Mouse (Mus musculus) midbrain, embryonic 13.5 days (tissue): ENCODE measurements around the gene Rassf5. TPM values are rescaled to one million over a fixed set of nuclear protein-coding genes. Genes with fewer than 3 reads are reported as not detected.

Source experiments
- ATAC-seq: fragments of 200-750 bp; cut with Nextera tagmentation; 2 replicates; pipeline ENCODE4 v1.8.0; 2017; ENCODE audit warnings: mild to moderate bottlenecking, moderate TSS enrichment, moderate library complexity
- H3K27ac ChIP-seq: fragments of 300-500 bp; sonication (generic); 2 replicates; pipeline ENCODE4 v1.5.1; 2015; ENCODE audit warnings: inconsistent platforms, mild to moderate bottlenecking, moderate library complexity
- H3K27me3 ChIP-seq: fragments of 300-500 bp; sonication (generic); 2 replicates; pipeline ENCODE4 v1.6.1; 2015; ENCODE audit warnings: mild to moderate bottlenecking, inconsistent platforms
- H3K36me3 ChIP-seq: fragments of 300-500 bp; sonication (generic); 2 replicates; pipeline ENCODE4 v1.6.1; 2015; ENCODE audit warnings: mild to moderate bottlenecking, inconsistent platforms
- H3K4me1 ChIP-seq: fragments of 300-500 bp; sonication (generic); replicated peaks from 2 replicates; pipeline ENCODE4 v1.6.1; 2015; ENCODE audit warnings: inconsistent platforms
- H3K4me2 ChIP-seq: fragments of 300-500 bp; sonication (generic); replicated peaks from 2 replicates; pipeline ENCODE4 v1.6.1; 2015; ENCODE audit warnings: moderate library complexity, mild to moderate bottlenecking, inconsistent platforms
- H3K4me3 ChIP-seq: fragments of 300-500 bp; sonication (generic); replicated peaks from 2 replicates; pipeline ENCODE4 v1.5.1; 2015; ENCODE audit warnings: mild to moderate bottlenecking, inconsistent platforms
- H3K9ac ChIP-seq: fragments of 300-500 bp; sonication (generic); replicated peaks from 2 replicates; pipeline ENCODE4 v1.6.1; 2015; ENCODE audit warnings: mild to moderate bottlenecking, inconsistent platforms
- H3K9me3 ChIP-seq: fragments of 300-500 bp; sonication (generic); 2 replicates; pipeline ENCODE4 v1.6.1; 2016; ENCODE audit warnings: mild to moderate bottlenecking, inconsistent platforms
- WGBS: fragments of 180-500 bp; shearing (Covaris S2); methylation state at CpG from one replicate; pipeline ENCODE4 v1.1.7; 2015; 5-methylcytosine and 5-hydroxymethylcytosine counted together
- polyA plus RNA-seq: library from polyadenylated mRNA; unstranded; fragments of >200 nt; fragmentation: Nextera tagmentation; extraction: Ambion mirVana; gene quantifications from 2 replicates; pipeline ENCODE4 v1.2.1, GENCODE M21; 2015

Rassf5 gene
- polyA plus RNA-seq, 1 experiment from 2014 or later: 1.9 TPM

DNA sequence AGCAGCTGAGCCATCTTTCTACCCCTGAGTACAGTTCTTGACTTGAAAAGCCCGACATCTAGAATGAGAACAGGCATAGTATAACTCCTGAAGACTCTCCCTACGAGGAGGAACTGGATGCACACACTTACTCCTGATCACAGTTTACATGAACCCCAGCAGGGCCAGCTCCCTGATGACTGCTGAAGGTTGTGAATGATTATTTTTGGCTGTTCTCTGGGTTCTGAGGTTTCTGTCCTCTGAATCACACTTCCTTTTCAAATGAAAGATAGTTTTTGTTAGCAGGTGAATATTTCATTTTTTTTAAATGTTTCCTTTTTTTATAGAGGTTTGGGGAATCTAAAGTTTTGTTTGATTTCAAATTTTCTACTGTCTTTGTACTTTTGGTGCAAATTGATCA is 103.6 kb downstream of the Rassf5 start:
- Histone ChIP-seq H3K4me3 (no peak overlapping the region), H3K9ac (no peak overlapping the region), H3K27me3 (no peaks in the 10 kb centered on the region), H3K4me1 (peaks cover 16% of the 10 kb centered on the region), H3K27ac (no peak overlapping the region), H3K4me2 (no peak overlapping the region), H3K9me3 (no peaks in the 10 kb centered on the region), H3K36me3 (no peaks in the 10 kb centered on the region)
- ATAC-seq: no peak
- 76% methylated on average over 2 of the region's 2 CpGs for WGBS

GRCm38 (mm10) chr1:131139102-131140095 is 105.7 kb downstream of the Rassf5 start:
- no peak for ATAC-seq
- H3K36me3 ChIP-seq: no peaks in the 10 kb centered on the region
- no peaks in the 10 kb centered on the region for H3K9me3 ChIP-seq
- no peak overlapping the region for H3K27ac ChIP-seq
- H3K4me2 ChIP-seq: peak overlapping the region; percentile 71
- peak overlapping the region; percentile 78; the same call in 1 of the 2 replicates for H3K4me3 ChIP-seq
- WGBS: 72% methylated on average over 11 of the region's 11 CpGs
- H3K27me3 ChIP-seq: no peaks in the 10 kb centered on the region
- H3K4me1 ChIP-seq: peaks cover 37% of the 10 kb centered on the region
- H3K9ac ChIP-seq: no peak overlapping the region

GRCm38 (mm10) chr1:131138191-131139016 is 106.7 kb downstream of the Rassf5 start, which contains the start of gene Dyrk3:
Dyrk3 (minus strand) TSS chr1:131138340.
- Histone ChIP-seq H3K4me3 (peak within 1 kb of the TSS; percentile 78), H3K27ac (peak within 1 kb of the TSS; percentile 97)

GRCm38 (mm10) chr1:131137717-131138118 is 107.3 kb downstream of the Rassf5 start:
- 1% methylated on average over 27 of the region's 36 CpGs for WGBS
- H3K4me2 ChIP-seq: peak overlapping the region; percentile 71
- peak; percentile 95 for ATAC-seq

More at GRCm38 (mm10) chr1:131138191-131139016, 106.7 kb downstream of the Rassf5 start, which contains the start of gene Dyrk3:
- Histone ChIP-seq H3K4me1 (peaks cover 45% of the 10 kb centered on the region), H3K36me3 (no peaks in the 10 kb centered on the region), H3K4me2 (peak within 1 kb of the TSS; percentile 71), H3K9me3 (no peaks in the 10 kb centered on the region), H3K9ac (peak within 1 kb of the TSS; percentile 82), H3K27me3 (no peaks in the 10 kb centered on the region)
- 6% methylated on average over 49 of the region's 49 CpGs for WGBS
- ATAC-seq: peak; percentile 97

GRCm38 (mm10) chr1:131137111-131137510 is 107.9 kb downstream of the Rassf5 start:
- Histone ChIP-seq H3K4me2 (peak overlapping the region; percentile 71), H3K27ac (peak overlapping the region; percentile 49)
- 3% methylated on average over 5 of the region's 5 CpGs for WGBS

More at GRCm38 (mm10) chr1:131137717-131138118, 107.3 kb downstream of the Rassf5 start:
- Histone ChIP-seq H3K9me3 (no peaks in the 10 kb centered on the region), H3K4me3 (peak overlapping the region; percentile 78), H3K36me3 (peaks cover 1% of the 10 kb centered on the region), H3K4me1 (peaks cover 49% of the 10 kb centered on the region), H3K9ac (peak overlapping the region; percentile 82), H3K27me3 (no peaks in the 10 kb centered on the region), H3K27ac (peak overlapping the region; percentile 97)

DNA sequence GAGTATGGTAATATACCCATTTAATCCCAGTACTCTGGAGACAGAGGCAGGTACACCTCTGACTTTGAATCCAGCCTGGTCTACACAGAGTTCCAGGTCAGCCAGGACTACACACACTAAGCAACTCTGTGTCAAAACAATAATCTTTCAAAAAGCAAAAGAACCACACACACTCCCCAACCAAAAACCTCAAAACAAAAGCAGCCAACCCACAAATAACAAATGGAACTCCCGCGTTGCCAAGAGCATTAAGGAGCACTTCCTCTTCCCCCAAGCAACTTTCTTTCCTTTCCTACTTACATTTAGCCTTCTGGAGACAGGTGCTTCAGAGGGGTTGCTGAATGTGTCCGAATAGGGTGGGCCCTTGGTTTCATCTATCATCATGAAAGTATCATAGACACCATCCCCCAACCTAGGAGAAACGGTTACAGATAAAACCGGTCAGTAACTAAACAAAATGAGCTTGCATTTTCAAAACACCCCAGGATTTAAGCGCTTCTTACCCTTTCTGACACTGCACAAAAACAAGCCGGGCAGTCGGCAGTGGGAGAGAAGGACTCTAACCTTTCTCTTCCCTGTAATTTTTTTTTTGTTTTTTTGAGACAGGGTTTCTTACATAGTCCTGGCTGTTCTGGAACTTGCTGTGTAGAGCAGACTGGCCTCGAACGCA is 109.0 kb downstream of the Rassf5 start:
- H3K27me3 ChIP-seq: no peaks in the 10 kb centered on the region
- peaks cover 11% of the 10 kb centered on the region for H3K36me3 ChIP-seq
- ATAC-seq: no peak
- peaks cover 49% of the 10 kb centered on the region for H3K4me1 ChIP-seq
- no peak overlapping the region; the same call in 1 of the 2 replicates for H3K9ac ChIP-seq
- 82% methylated on average over 10 of the region's 10 CpGs for WGBS
- no peaks in the 10 kb centered on the region for H3K9me3 ChIP-seq
- peak overlapping the region; percentile 71 for H3K4me2 ChIP-seq
- peak overlapping the region; percentile 78 for H3K4me3 ChIP-seq
- no peak overlapping the region for H3K27ac ChIP-seq

More at GRCm38 (mm10) chr1:131137111-131137510, 107.9 kb downstream of the Rassf5 start:
- no peaks in the 10 kb centered on the region for H3K27me3 ChIP-seq
- no peaks in the 10 kb centered on the region for H3K9me3 ChIP-seq
- peaks cover 7% of the 10 kb centered on the region for H3K36me3 ChIP-seq
- peaks cover 49% of the 10 kb centered on the region for H3K4me1 ChIP-seq
- peak overlapping the region; percentile 78 for H3K4me3 ChIP-seq
- H3K9ac ChIP-seq: peak overlapping the region; percentile 59
- ATAC-seq: no peak

GRCm38 (mm10) chr1:131134942-131135522 is 110.0 kb downstream of the Rassf5 start:
- peaks cover 21% of the 10 kb centered on the region for H3K36me3 ChIP-seq
- H3K4me2 ChIP-seq: peak overlapping the region; percentile 71
- no peaks in the 10 kb centered on the region for H3K27me3 ChIP-seq
- 0 out of 2 replicates have a peak overlapping the region, but pooled peaks have one; percentile 1 for H3K4me3 ChIP-seq
- peak overlapping the region; percentile 66 for H3K27ac ChIP-seq
- H3K9ac ChIP-seq: no peak overlapping the region
- 46% methylated on average over 8 of the region's 8 CpGs for WGBS
- no peak for ATAC-seq
- no peaks in the 10 kb centered on the region for H3K9me3 ChIP-seq
- H3K4me1 ChIP-seq: peaks cover 49% of the 10 kb centered on the region

DNA sequence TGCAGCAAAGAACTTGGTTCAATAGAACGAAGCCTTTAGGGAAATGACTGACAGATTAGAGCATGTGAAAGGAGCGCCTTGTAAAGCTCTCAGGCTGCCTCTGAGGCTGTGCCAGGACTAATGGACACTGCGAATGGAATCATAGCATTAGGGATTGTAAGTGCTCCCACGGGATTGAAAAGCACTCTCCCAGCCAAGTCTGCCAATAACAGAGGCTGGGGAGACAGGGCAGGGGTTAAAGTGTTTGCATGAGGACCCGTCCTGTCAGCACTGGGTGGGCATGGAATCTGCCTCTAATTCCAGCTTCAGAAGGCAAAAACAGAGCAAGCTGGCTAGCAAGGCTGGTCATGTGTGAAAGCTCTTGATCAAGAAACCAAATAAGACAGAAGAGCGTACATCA is 110.8 kb downstream of the Rassf5 start:
- H3K4me1 ChIP-seq: peaks cover 48% of the 10 kb centered on the region
- WGBS: 19% methylated on average over 6 of the region's 6 CpGs
- H3K9ac ChIP-seq: peak overlapping the region; percentile 29; the same call in 1 of the 2 replicates
- no peak for ATAC-seq
- peak overlapping the region; percentile 71 for H3K4me2 ChIP-seq
- peaks cover 29% of the 10 kb centered on the region for H3K36me3 ChIP-seq
- no peaks in the 10 kb centered on the region for H3K9me3 ChIP-seq
- peak overlapping the region; percentile 66 for H3K27ac ChIP-seq
- H3K4me3 ChIP-seq: peak overlapping the region; percentile 1; the same call in 1 of the 2 replicates
- H3K27me3 ChIP-seq: no peaks in the 10 kb centered on the region

Other genes starting within 250 kb of the Rassf5 start
- gene Il10, start 225.4 kb downstream of the Rassf5 start, polyA plus RNA-seq: not detected in 2 replicates
- 29.0 and 36.3 TPM in 2 replicates for gene Mapkapk2, start 147.4 kb downstream of the Rassf5 start, polyA plus RNA-seq
- 18.3 and 19.2 TPM in 2 replicates for gene Dyrk3, start 106.9 kb downstream of the Rassf5 start, polyA plus RNA-seq
- gene Eif2d, start 92.1 kb downstream of the Rassf5 start, polyA plus RNA-seq: 49.3 and 53.8 TPM in 2 replicates
- gene Ikbke, start 34.3 kb upstream of the Rassf5 start, polyA plus RNA-seq: 0.72 and 0.73 TPM in 2 replicates